Mouse (Mus musculus): ENCODE results near the gene Gpam.

- TF ChIP-seq FLI1 (IDR thresholded peaks at IDR 0.05; ENCODE audit: low read length) (no peak), GATA1 (IDR thresholded peaks at IDR 0.05; ENCODE audit: borderline replicate concordance, low read length) (no peak)
Measured at GRCm38 (mm10) chr19:55138506-55138905, 11.5 kb upstream of the Gpam start.

Data from megakaryocyte, embryonic 14.5 days (primary cell).